Mouse (Mus musculus) G1E-ER4 (cell line): Measurements from ENCODE around the gene Hcrt. TPM values are rescaled to one million over a fixed set of nuclear protein-coding genes. Genes with fewer than 3 reads are reported as not detected.
A peak's percentile ranks its signal among the peaks of the same experiment; 100 is the strongest.

Source experiments
- GATA1 ChIP-seq: IDR thresholded peaks from one replicate; pipeline ENCODE4 v1.8.0; 2012; ENCODE audit warnings: low read length, inconsistent platforms
- polyA plus RNA-seq: library from polyadenylated mRNA; stranded (reverse); fragments of >175 nt; gene quantifications from 2 replicates; pipeline ENCODE4 v1.2.3, GENCODE M21; 2012

Hcrt gene
- polyA plus RNA-seq, 1 experiment, result not detected

DNA sequence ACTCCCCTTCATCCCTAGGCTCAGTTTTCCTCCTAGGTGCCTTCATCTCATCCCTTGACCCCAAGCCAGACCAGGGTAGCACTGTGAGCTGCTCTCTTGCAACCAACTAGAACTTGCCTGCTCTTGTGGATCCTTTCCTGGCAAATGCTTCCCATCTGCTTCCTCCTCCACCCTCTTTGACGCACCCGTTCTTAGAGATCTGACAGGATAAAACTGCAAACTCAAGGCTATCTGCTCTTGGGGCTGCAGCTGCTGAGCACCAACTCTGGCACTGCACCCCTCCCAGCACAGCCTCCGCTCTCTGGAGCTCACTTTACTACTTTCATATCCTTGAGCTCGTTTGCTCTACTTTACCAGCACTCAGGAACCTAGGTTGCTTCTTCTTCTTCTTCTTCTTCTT lies 14.1 kb downstream of the Hcrt start:
- no peak for TF ChIP-seq GATA1

GRCm38 (mm10) chr11:100747114-100747513 lies 15.6 kb downstream of the Hcrt start:
- TF ChIP-seq GATA1, result no peak

- no peak for TF ChIP-seq GATA1
Observed at GRCm38 (mm10) chr11:100746546-100746945, 16.2 kb downstream of the Hcrt start.

GRCm38 (mm10) chr11:100745085-100745484 lies 17.6 kb downstream of the Hcrt start:
- TF ChIP-seq GATA1, result no peak

- TF ChIP-seq GATA1, result no peak
Observed at GRCm38 (mm10) chr11:100741348-100741747, 21.4 kb downstream of the Hcrt start.

DNA sequence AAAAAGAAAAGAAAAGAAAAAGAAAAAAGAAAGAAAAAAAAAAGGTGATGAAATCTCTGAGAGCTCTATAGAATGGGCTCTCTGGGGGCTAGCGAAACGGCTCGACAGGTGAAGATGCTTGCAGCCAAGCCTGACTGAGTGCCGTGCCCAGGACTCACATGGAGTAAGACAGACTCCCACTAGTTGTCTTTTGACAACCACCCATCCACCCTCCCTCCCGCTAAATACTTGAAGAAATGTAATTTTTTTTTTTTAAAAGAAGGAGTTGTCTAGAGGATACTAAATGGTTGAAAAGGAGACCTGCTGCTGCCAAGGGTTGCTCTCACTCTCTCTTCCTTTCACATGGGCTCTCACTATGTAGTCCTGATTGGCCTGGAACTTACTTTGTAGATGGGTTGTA lies 24.0 kb downstream of the Hcrt start:
- TF ChIP-seq GATA1, result no peak

DNA sequence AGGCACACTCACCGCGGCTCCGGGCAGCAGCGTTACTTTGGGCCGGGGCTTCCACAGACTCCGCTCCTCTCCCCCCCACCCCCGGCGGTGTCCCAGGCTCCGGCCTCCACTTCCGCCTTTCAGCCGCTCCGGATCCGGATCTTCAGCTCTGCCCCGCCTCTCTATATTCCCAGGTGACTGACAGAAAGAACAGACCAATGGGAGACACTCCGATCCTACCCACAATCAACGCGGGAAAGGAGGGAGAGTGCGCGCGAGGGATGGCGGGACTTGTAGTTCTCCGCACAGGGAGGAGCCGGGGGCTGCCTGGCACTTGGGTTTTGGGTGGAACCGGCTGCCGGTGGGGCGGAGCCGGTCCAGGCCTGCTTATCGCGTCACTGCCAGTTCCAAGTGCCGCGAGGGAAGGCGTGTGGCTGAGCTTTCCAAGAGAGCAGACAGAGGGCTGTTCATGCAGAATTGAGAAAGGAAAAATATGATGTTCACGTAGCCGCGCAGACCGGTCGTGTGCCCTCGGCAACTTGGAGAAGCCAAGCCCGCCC lies 24.6 kb downstream of the Hcrt start, which contains the start of gene Rab5c:
Gene Rab5c (minus strand): TSS at position 150 of the 539 bp plus-strand sequence.
- no peak for TF ChIP-seq GATA1

- peak; percentile 64 for TF ChIP-seq GATA1
Observed at GRCm38 (mm10) chr11:100737105-100737733, 25.5 kb downstream of the Hcrt start.

DNA sequence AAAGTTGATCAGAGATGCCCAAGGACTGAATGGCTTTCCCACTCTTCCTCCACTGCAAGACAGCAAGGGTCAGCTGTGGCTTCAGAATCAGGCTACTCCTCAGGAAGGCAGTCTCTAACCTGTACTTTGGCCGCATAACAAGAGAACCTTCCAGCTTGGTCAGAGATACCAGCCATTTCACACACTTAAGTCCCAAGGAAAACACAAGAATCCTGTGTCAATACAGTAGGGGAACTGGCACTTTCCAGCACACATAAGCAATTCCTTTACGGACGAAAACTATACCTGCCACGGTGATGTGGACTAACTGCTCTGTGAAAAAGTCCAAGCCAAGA lies 26.0 kb downstream of the Hcrt start:
- no peak for TF ChIP-seq GATA1

DNA sequence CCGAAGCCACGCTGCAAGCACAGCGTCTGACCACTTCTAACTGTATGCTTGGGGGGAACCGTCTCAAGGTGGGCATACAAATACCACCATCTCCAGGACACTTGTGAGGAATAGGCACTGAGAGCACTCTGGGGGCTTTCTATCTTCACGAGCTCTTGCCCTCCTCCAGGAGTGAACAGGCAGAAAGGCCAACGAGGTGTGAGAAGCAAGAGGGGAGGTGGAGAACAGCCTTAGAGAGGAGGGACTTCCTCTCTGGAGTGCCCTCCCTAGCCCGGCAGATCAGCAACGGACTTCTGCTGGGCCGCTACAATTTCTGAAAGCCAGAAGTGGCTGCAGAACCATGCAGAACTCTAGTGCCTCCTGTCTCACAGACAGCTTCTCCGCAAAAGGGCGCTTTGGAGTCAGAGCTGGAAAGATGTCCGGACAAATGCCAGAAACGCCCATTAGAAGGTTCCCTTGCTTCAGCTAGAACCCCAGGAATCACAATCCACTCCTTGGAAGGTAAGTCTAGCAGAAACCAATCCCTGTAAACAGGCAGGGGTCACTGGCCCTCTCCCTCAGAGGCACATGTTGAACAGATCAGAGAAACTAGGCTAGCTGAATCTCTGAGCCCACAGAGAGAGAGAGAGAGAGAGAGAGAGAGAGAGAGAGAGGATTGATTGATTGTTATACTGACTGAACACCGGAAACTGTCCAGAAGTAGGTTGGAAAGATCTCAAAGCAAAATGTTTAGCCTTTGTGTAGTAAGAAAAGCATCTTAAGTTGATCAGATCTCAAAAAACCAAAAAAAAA lies 26.6 kb downstream of the Hcrt start:
- TF ChIP-seq GATA1, result no peak

DNA sequence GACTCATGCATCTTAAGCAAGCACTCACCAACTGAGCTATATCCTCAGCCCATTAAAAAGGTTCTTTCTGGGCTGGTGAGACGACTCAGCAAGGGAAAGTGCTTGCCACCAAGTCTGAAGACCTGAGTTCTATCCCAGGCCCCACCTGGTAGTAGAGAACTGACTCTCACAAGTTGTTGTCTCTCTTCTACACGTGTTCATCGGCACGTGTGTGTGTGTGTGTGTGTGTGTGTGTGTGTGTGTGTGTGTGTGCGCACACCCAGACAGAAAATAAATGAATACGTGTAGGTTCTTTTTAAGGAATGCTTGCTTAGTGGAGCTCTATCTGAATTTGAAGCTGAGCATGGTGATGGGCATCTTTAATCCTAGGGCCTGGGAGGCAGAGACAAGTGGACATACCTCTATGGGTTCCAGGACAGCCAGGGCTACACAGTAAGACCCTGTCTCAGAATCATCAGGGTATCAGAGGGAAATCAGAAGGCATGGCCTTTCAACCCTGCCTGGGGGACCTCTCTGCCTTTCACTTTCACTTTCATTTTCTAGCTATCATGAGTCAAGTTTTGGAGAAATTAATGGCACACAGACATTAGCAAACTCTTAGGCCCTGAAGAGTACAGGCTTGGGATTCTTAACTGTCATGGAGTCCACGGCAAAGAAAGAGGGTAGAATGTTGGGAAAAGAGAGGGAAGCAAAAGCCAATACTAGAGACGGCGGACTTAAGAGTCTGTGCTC lies 27.4 kb downstream of the Hcrt start:
- no peak for TF ChIP-seq GATA1

DNA sequence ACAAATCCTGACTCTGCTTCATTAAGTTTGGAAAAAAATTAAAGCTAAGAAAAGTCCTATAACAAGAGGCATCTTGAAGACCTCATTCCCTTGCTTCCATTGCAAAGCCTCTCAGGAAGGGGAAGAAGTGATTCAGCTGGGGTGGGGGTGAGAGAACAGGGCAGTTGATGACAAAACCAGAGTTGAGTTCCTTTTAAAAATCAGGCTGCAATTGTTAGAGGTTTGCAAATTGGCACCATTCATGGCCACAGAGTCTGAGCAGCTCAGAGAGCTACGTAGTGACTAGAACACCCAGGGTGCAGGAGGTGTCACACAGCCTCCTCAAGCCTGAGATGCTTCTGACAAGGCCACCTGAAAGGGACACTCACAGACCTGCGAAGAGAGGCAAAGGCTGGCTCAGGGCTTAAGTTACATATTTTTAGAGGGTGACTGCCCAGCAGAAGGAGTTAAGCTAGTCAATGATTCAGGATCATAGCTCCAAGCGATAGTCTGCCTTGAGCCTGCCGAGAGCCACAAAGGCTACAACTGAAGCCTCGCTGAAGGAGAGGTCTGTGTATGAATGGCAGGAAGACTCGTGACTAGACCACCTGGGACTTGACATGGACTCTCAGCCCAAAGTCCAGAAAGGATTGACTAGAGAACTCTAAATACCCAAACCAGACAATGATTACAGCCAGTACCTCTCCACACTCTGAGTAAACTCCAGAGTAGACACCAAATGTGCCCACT lies 32.1 kb downstream of the Hcrt start:
- no peak for TF ChIP-seq GATA1

DNA sequence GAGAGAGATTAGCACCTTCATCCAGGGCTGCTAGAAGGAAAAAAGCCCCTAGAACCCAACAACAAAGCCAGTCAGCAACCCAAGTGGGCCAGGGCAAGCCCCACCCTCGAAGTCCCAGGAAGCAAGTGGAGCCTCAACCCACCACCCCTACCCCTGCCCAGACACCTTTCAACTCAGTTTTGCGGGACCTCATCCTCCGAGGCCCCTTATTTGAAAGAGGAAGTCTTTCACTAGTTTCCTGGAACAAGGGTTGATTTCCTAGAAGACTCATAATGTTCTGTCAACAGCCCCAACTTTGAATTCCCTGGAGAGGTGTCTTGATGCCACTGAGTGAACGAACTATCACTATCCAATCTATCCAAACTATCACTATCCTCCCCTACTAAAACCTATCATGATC lies 32.8 kb downstream of the Hcrt start:
- no peak for TF ChIP-seq GATA1

- no peak for TF ChIP-seq GATA1
Observed at GRCm38 (mm10) chr11:100728601-100729000, 34.1 kb downstream of the Hcrt start.

GRCm38 (mm10) chr11:100727201-100727600 lies 35.5 kb downstream of the Hcrt start:
- TF ChIP-seq GATA1, result no peak
